Mouse (Mus musculus) liver, embryonic 14.5 days (tissue): ENCODE data around the gene Rpl15. TPM values are rescaled to one million over a fixed set of nuclear protein-coding genes. Genes with fewer than 3 reads are reported as not detected.

ENCODE experiments used
- ATAC-seq: fragments of 200-750 bp; cut with Nextera tagmentation; 2 replicates; pipeline ENCODE4 v1.8.0; 2017; ENCODE audit warnings: moderate number of reproducible peaks, mild to moderate bottlenecking, moderate library complexity; ENCODE audit not compliant: insufficient read depth
- DNase-seq, 3 experiments: peaks; one replicate each; pipeline ENCODE4 v3.0.0-alpha.2; 2012 to 2013; ENCODE audit warnings: low read depth in 3 of 3, low spot score in 3 of 3
- H3K27ac ChIP-seq: fragments of 300-500 bp; sonication (generic); 2 replicates; pipeline ENCODE4 v1.5.1; 2014; ENCODE audit warnings: moderate library complexity, mild to moderate bottlenecking, control low read depth, inconsistent platforms
- H3K27me3 ChIP-seq: fragments of 300-500 bp; sonication (generic); 2 replicates; pipeline ENCODE4 v1.6.1; 2014; ENCODE audit warnings: mild to moderate bottlenecking, low read length, moderate library complexity; ENCODE audit not compliant: control insufficient read depth, insufficient read depth
- H3K36me3 ChIP-seq: fragments of 300-500 bp; sonication (generic); replicated peaks from 2 replicates; pipeline ENCODE4 v1.6.1; 2014; ENCODE audit warnings: low read depth; ENCODE audit not compliant: control insufficient read depth, insufficient read depth
- H3K4me1 ChIP-seq, 2 experiments: fragments of 200-500 bp in 1 of 2; fragments of 300-500 bp in 1 of 2; sonication (generic) in 1 of 2; replicated peaks; 2 replicates each; pipeline ENCODE4 v1.6.1; 2012 to 2014; ENCODE audit warnings: antibody characterized with exemption in 1 of 2, inconsistent platforms in 1 of 2, low read length in 1 of 2; ENCODE audit not compliant: control insufficient read depth in 2 of 2, insufficient read depth in 2 of 2
- H3K4me2 ChIP-seq: fragments of 300-500 bp; sonication (generic); 2 replicates; pipeline ENCODE4 v1.6.1; 2014; ENCODE audit warnings: low read depth, mild to moderate bottlenecking, control low read depth, moderate library complexity
- H3K4me3 ChIP-seq, 2 experiments: fragments of 200-500 bp in 1 of 2; fragments of 300-500 bp in 1 of 2; sonication (generic) in 1 of 2; 2 replicates each; pipeline ENCODE4 v1.5.1; 2012 to 2014; ENCODE audit warnings: low read depth in 2 of 2, low read length in 2 of 2, mild to moderate bottlenecking in 2 of 2, control low read depth in 1 of 2, inconsistent platforms in 1 of 2, moderate library complexity in 1 of 2; ENCODE audit not compliant: insufficient read depth in 1 of 2
- H3K9ac ChIP-seq: fragments of 300-500 bp; sonication (generic); replicated peaks from 2 replicates; pipeline ENCODE4 v1.6.1; 2014; ENCODE audit warnings: mild to moderate bottlenecking, control low read depth, moderate library complexity
- H3K9me3 ChIP-seq: fragments of 300-500 bp; sonication (generic); 2 replicates; pipeline ENCODE4 v1.6.1; 2016; ENCODE audit warnings: low read length, mixed read lengths; ENCODE audit not compliant: control insufficient read depth
- CTCF ChIP-seq: IDR thresholded peaks from 2 replicates; pipeline ENCODE4 v1.5.1; 2016; ENCODE audit warnings: antibody characterized with exemption, low read depth, control low read depth
- EP300 ChIP-seq: IDR thresholded peaks from 2 replicates; pipeline ENCODE4 v1.6.1; 2016; ENCODE audit warnings: antibody characterized with exemption, low read depth
- WGBS: fragments of 180-500 bp; shearing (Covaris S2); extraction: QIAGEN DNeasy Blood & Tissue Kit; methylation state at CpG from one replicate; pipeline ENCODE4 v1.1.7; 2014; ENCODE audit not compliant: insufficient replicate concordance; 5-methylcytosine and 5-hydroxymethylcytosine counted together
- polyA plus RNA-seq, 2 experiments: library from polyadenylated mRNA; depleted of rRNA in 1 of 2; stranded (reverse) in 1 of 2; unstranded in 1 of 2; fragments of >200 nt; fragmentation: Nextera tagmentation in 1 of 2; extraction: Ambion mirVana in 1 of 2; gene quantifications; 2 replicates each; pipeline versions ENCODE4 v1.2.1 to v1.2.3; 2012 to 2014

The Rpl15 gene
- polyA plus RNA-seq, 2 experiments, result 390 to 626 TPM

GRCm38 (mm10) chr14:18292578-18292977, 21.4 kb upstream of the Rpl15 start:
- no peaks in the 10 kb centered on the region for H3K36me3 ChIP-seq
- H3K4me3 ChIP-seq, result no peak overlapping the region
- ATAC-seq (no peak), DNase-seq (no peak)
- H3K27ac ChIP-seq, result no peak overlapping the region
- no peak for TF ChIP-seq CTCF
- TF ChIP-seq EP300, result no peak
- H3K4me2 ChIP-seq, result no peak overlapping the region
- H3K9ac ChIP-seq, result no peak overlapping the region
- H3K27me3 ChIP-seq, result no peaks in the 10 kb centered on the region
- H3K9me3 ChIP-seq, result no peaks in the 10 kb centered on the region
- WGBS, result 63% methylated on average over 3 of the region's 3 CpGs
- H3K4me1 ChIP-seq, result no peaks in the 10 kb centered on the region

GRCm38 (mm10) chr14:18292111-18292510, 20.9 kb upstream of the Rpl15 start:
- no peak for TF ChIP-seq EP300
- no peak for TF ChIP-seq CTCF
- Histone ChIP-seq H3K27ac (no peak overlapping the region), H3K9me3 (no peaks in the 10 kb centered on the region), H3K4me2 (no peak overlapping the region), H3K36me3 (no peaks in the 10 kb centered on the region), H3K27me3 (no peaks in the 10 kb centered on the region), H3K4me3 (no peak overlapping the region), H3K9ac (no peak overlapping the region), H3K4me1 (no peaks in the 10 kb centered on the region)
- no peak for ATAC-seq
- no peak for DNase-seq
- WGBS, result 52% methylated on average over 3 of the region's 3 CpGs

DNA sequence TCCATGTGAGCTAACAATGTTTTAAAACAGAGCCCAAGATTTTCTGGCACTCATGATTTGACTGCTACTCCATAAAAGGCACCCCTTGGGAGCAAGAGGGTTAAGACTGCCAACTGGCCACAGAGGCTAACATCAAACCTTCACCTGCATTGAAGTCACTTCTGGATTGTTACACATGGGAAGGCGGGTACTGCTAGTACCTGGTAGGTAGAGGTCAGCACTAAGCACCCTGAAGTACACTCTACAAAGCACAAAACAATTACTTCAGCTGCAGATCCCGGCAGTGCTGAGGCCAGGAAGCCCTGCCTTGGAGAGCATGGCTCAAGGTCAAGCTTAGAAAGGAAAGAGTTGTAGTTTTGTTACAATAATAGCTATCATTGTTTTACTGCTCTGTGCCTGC, 16.2 kb upstream of the Rpl15 start:
- Histone ChIP-seq H3K9me3 (no peaks in the 10 kb centered on the region), H3K4me1 (no peaks in the 10 kb centered on the region), H3K4me3 (no peak overlapping the region), H3K36me3 (no peaks in the 10 kb centered on the region), H3K9ac (no peak overlapping the region), H3K27ac (no peak overlapping the region), H3K4me2 (no peak overlapping the region), H3K27me3 (no peaks in the 10 kb centered on the region)
- ATAC-seq (no peak), DNase-seq (no peak)
- TF ChIP-seq EP300 (no peak), CTCF (no peak)
- WGBS, result 70% methylated on average over 2 of the region's 2 CpGs

DNA sequence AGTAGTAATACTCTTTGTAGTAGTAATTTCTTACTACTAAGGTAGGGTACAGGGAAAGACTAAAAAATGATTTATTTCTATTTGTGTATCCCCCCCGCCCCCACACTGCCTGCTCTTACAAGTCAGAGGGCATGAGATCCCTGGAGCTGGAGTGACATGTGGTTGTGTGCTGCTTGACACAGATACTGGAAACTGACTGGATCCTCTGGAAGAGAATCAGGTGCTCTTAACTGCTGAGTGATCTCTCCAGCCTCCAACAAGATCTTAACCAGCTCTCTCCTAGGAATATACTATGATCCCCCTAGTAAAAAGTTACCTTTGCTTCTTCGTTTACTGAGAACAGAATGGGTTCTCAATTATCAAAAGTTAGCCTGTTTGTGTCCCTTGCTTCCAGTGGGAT, 15.2 kb upstream of the Rpl15 start:
- Histone ChIP-seq H3K4me3 (no peak overlapping the region), H3K9ac (no peak overlapping the region), H3K4me2 (no peak overlapping the region), H3K36me3 (no peaks in the 10 kb centered on the region), H3K27ac (no peak overlapping the region), H3K27me3 (no peaks in the 10 kb centered on the region), H3K9me3 (no peaks in the 10 kb centered on the region), H3K4me1 (no peaks in the 10 kb centered on the region)
- no peak for TF ChIP-seq CTCF
- no peak for TF ChIP-seq EP300
- no peak for DNase-seq
- ATAC-seq, result no peak
- 74% methylated on average over 2 of the region's 2 CpGs for WGBS

DNA sequence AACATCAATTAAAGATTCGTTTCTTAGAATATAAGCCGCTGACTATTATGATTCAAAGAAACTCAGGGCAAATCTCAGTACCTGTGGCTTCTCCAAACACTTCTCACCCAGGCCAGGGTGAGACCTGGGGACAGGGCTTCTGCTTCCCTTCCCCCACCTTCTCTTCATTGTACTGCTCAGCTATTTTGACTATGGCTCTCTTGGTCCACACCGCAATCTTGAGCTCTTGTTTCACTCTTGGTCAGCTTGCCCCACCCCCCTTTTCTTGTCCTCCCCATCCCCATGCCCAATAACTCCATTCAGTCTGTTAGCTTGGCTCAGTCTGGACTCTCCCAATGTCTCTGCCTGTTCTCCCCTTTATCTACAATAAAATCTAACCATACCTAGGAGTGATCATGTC, 14.3 kb upstream of the Rpl15 start:
- Histone ChIP-seq H3K4me2 (no peak overlapping the region), H3K27me3 (no peaks in the 10 kb centered on the region), H3K36me3 (no peaks in the 10 kb centered on the region; the same call in 1 of the 2 replicates), H3K4me1 (no peaks in the 10 kb centered on the region), H3K9ac (no peak overlapping the region), H3K27ac (no peak overlapping the region), H3K4me3 (no peak overlapping the region), H3K9me3 (no peaks in the 10 kb centered on the region)
- DNase-seq (no peak), ATAC-seq (no peak)
- 82% methylated on average over 3 of the region's 3 CpGs for WGBS
- no peak for TF ChIP-seq EP300
- TF ChIP-seq CTCF, result no peak
